Mouse (Mus musculus): ENCODE measurements around the gene Gm10160.

- no peak for TF ChIP-seq GATA1 (IDR thresholded peaks at IDR 0.05; ENCODE audit: borderline replicate concordance, low read length)
- no peak for TF ChIP-seq FLI1 (IDR thresholded peaks at IDR 0.05; ENCODE audit: low read length)
Observed at GRCm38 (mm10) chr7:81825381-81825780, 30.2 kb downstream of the Gm10160 start.

Measured in megakaryocyte, embryonic 14.5 days (primary cell).